Mouse (Mus musculus) CH12.LX (cell line): Measurements from ENCODE around the gene 4931428L18Rik.

ENCODE experiments used
- MXI1 ChIP-seq: IDR thresholded peaks from 2 replicates; pipeline ENCODE4 v1.6.1; 2011; ENCODE audit warnings: mild to moderate bottlenecking, low read depth, low read length, improper control_type of control experiment
- RCOR1 ChIP-seq: conservative IDR thresholded peaks from 2 replicates; pipeline ENCODE4 v1.6.1; 2012; ENCODE audit warnings: low read depth, mild to moderate bottlenecking, inconsistent platforms, low read length, improper control_type of control experiment
- ZNF384 ChIP-seq: IDR thresholded peaks from 2 replicates; pipeline ENCODE4 v1.6.1; 2012; ENCODE audit warnings: low read depth, low read length, improper control_type of control experiment, inconsistent platforms

- TF ChIP-seq RCOR1 (no peak), MXI1 (no peak), ZNF384 (no peak)
Measured at GRCm38 (mm10) chr1:31205770-31206169, 16.7 kb downstream of the 4931428L18Rik start.
